Mouse (Mus musculus): Measurements from ENCODE around the gene Spata9. TPM values are rescaled to one million over a fixed set of nuclear protein-coding genes. Genes with fewer than 3 reads are reported as not detected.
"Not testable (repeated sequence)": the region's sequence is repeated elsewhere in the genome, so short reads cannot be mapped to it uniquely, and the experiment has no call there.

The Spata9 gene
- not detected for total RNA-seq (2021)
- not detected in 2 replicates for polyA plus RNA-seq (2012; rRNA removed)
- long read RNA-seq, result 0 reads

- no peak for DNase-seq
Measured at GRCm38 (mm10) chr13:75966850-75967249, at the start of gene Spata9. TSS of gene Spata9 (plus strand) at chr13:75967150.

DNA sequence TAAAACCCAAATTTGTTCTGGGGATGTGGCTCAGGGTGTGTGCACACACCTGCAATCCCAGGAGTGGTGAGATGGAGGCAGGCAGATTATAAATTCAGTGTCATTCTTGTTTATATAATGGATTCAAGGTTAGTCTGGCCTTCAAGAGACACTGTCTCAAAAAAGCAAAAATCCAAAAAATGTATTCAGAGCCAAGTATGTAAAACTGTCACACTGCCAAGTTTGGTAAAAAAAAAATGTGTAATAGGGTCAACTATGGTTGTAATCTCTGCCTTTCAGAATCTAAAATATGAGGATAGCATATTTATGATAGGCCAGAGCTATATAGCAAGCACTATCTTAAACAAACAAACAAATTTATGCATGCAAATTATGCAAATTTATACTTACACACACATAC, 39.0 kb upstream of the Spata9 start:
- no peak for DNase-seq

DNA sequence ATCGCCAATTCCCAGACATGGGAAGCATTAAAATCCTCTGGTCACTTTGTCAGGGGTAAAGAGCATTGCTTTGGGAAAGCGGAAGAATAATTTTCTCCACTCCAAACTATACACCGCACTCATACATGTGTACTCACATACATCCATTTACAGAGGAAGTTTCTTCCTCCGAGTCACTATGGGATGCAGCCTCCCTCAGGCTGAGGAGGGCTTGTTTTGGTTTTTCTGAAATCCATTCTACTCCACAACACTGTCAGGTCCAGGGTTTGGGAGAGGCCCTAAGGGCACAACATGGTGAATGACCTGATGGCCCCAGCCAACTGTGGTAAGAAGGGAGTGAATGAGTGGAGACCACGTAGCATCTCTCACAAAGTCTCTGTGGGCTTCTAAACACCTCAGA, 37.9 kb upstream of the Spata9 start:
- DNase-seq, result not testable (repeated sequence)

- DNase-seq, result no peak
Measured at GRCm38 (mm10) chr13:75930023-75930422, 36.9 kb upstream of the Spata9 start.

DNA sequence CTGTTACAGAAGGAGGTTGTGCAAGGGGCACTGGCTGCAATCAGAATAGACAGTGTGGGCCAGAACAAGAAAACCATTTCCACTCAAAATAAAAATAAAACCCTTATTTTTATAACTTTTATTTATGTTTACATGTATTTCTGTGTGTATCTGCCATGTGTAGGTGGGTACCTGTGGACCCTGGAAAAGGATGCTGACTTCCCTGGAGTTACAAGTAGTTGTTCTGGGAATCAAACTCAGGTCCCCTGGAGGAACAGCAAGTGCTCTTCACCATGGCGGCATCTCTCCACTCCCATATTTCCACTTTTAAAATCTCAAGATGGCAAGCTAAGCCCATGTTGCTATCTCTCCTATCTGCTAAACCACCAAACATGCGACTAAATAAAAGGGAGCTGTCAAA, 36.3 kb upstream of the Spata9 start:
- no peak for DNase-seq

DNA sequence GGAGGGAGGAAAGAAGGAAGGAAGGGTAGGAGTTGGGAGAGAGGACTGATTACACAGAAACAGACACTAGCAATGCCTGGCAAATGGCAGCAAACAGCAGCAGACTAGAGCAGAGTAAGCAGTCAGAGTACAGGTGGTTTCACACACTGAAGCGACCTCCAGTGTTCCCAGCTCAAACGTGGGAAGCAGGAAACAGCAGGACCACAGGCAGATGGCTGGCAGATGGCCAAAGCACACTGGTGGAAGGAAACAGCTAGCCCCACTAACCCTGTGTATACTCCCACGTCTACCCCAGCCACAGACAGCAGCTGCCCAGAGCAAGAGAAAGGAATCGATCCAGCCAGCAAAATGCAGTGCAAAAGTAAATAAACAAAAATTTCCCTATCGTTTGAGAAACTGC, 35.9 kb upstream of the Spata9 start:
- DNase-seq, result no peak

GRCm38 (mm10) chr13:75933287-75933686, 33.7 kb upstream of the Spata9 start:
- no peak for DNase-seq

GRCm38 (mm10) chr13:75938866-75939265, 28.1 kb upstream of the Spata9 start:
- DNase-seq, result peak; percentile 33

- no peak for DNase-seq
Measured at GRCm38 (mm10) chr13:75940791-75941517, 26.0 kb upstream of the Spata9 start.

- no peak for DNase-seq
Measured at GRCm38 (mm10) chr13:75941518-75942295, 25.2 kb upstream of the Spata9 start.

- no peak for DNase-seq
Measured at GRCm38 (mm10) chr13:75942731-75943130, 24.2 kb upstream of the Spata9 start.

GRCm38 (mm10) chr13:75943189-75944043, 23.5 kb upstream of the Spata9 start, which contains the start of gene Rhobtb3:
TSS of gene Rhobtb3 (minus strand) at chr13:75943925.
- peak; percentile 85 for DNase-seq

- DNase-seq, result no peak
Measured at GRCm38 (mm10) chr13:75944044-75944820, 22.7 kb upstream of the Spata9 start.

DNA sequence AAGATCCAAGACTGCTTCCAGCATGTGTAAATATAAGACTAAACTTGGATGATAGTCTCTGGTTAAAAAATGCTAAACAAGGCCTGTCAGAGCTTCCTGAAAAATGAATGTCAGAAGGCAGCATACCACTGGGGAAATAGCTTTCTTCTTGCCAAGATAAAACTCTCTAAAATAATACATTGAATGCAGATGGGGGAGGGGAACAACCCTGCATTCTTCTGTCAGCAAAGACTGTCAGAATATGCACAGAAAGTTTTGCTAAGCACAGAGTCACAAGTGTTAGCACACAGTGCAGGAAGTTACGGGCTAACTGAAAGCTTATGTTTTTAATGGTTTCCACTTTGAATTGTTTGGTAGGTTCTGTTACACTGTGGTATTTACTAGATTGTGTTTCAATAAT, 16.7 kb upstream of the Spata9 start:
- no peak for DNase-seq

DNA sequence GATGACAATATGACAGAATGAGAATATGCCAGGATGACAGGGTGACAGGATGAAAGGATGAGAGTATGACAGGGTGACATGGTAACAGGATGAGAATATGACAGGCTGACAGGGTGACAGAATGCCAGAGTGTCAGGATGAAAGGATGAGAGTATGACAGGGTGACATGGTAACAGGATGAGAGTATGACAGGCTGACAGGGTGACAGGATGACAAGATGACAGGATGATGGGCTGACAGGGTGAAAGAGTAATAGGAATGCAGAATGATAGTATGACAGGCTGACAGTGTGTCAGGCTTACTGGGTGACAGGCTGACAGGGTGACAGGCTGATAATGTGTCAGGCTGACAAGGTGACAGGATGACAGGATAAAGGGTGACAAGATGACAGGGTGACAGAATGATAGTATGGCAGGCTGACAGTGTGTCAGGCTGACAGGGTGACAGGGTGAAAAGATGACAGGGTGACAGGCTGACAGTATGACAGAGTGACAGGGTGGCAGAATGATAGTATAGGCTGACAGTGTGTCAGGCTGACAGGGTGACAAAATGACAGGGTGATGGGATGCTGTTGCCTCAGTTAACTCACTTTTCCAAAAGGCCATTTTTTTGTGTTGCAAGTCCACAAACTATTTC, 11.5 kb upstream of the Spata9 start:
- DNase-seq, result no peak

DNA sequence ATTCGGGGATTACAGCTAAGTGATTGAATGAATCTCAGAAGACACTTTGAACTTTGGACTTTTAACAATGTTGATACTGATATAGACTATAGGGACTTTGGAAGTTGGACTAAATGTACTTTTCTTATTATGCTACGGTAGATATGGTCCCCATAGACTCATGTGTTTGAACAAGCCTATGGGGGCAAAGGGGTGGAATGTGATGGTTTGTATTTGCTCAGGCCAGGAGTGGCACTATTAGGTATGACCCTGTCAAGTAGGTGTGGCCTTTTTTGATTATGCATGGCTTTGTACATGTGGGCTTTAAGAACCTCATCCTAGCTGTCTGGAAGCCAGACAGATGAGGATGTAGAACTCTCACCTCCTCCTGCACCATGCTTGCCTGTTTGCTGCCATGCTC, 7.5 kb downstream of the Spata9 start:
- DNase-seq, result no peak

DNA sequence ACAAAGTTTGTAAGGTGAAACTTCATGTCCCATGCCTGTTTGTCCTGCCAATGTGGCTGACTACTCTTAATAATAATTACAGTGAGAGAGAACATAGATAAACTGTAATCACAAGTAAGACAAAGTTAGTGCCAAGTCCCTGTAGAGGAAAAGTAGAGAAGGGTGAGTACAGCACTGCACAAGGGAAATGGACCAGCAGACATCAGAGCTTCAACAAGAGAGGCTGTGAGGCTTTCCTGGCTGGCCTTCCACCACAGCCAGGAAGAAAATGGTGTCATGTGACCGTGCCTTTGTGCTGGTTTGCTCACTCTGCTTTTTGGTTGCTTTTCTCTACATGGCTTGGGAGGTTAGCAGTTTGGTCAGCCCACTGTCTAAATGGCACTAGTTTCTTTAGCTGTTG, 8.7 kb downstream of the Spata9 start:
- DNase-seq, result no peak

DNA sequence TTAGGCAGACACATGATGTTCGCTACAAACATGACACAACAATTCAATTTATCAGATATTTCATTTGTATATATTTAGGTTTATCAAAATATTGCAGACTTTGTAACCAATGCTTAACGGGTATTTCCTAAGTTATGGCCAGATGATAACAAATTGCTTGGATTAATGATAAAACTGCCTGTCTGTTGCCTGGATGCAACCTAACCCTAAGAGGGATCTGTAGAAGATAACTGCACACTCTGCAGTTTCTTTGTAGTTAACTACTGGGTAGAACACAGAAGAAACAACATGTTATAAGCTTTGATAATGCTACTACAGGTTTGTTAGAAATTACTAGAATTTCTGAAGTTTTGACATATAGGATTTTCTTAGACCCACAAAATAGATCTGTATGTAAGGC, 9.3 kb downstream of the Spata9 start:
- no peak for DNase-seq

DNA sequence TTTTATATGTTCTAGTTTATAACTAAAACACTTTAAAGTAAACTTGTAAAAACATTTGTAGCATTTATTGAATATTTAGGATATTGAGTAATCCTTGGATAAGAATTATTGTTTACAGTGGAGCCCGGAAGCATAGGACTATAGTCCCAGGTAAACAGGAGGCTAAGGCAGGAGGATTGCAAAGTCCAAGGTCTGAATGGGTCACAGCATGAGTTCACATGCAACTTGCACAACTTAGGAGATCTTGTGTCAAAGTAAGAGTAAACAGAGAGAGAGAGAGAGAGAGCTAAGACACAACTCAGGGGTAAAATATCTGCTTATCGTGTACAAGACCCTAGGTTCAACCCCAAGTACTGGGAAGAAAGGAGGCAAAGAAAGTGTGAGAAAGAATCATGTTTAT, 9.7 kb downstream of the Spata9 start:
- no peak for DNase-seq

GRCm38 (mm10) chr13:75981901-75982300, 15.0 kb downstream of the Spata9 start:
- no peak for DNase-seq

- no peak for DNase-seq
Measured at GRCm38 (mm10) chr13:75988096-75988495, 21.1 kb downstream of the Spata9 start.
